Mouse (Mus musculus) fat pad, adult 2 months (tissue): ENCODE results near the gene Scarf1.
"Not testable (repeated sequence)": the region's sequence is repeated elsewhere in the genome, so short reads cannot be mapped to it uniquely, and the experiment has no call there.

ENCODE experiments used
- DNase-seq: peaks from one replicate; pipeline ENCODE4 v3.0.0-alpha.2; 2011; ENCODE audit warnings: low read depth, low spot score; ENCODE audit errors: extremely low read depth

The Scarf1 gene

DNA sequence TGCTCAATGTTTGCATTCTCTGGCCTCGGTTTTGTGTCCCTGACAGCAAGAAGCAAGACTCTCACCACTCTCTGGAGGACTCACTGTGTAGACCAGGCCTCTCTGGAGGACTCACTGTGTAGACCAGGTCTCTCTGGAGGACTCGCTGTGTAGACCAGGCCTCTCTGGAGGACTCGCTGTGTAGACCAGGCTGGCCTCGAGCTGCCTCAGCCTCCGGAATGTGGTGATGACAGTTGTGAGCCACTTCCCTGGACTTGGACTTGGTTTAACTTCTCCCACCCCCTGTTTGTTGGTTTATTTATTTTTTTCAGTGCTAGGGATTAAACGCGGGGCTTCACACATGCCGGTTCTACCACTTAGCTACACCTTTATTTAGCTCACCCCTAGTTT, 23.7 kb downstream of the Scarf1 start:
- DNase-seq, result no peak

DNA sequence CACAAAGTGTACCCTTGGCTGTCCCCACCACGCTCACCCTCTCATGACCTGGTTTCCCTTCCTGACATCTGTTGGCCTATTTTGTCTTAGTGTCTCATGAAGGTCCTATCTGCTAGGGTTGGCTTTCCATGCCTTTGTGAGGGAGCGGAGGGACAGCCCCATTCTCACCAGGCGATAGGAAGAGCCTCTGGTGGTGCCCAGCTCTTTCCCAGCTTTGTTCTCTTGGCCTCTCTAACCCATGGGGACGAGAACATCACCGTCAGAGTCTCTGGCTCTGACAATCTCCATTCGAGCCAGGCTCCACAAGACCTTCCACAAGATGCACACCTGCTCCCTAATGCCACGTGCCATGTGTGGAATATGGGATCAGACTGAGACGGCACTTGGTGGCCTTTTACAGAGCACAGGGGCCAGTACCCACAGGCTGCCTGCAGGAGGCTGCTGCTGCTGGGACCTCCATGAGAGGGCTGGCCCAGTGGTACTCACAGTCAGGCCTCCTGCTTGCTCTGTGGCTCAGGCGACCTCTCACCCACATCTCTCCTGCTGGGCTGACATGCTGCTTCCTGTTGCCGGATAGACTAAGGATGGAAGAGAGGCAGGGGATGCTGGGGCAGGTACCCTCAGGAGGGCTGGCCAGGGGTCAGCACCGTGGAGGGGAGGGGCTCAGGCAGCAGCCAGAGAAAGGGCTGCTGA, 24.3 kb downstream of the Scarf1 start:
- no peak for DNase-seq

DNA sequence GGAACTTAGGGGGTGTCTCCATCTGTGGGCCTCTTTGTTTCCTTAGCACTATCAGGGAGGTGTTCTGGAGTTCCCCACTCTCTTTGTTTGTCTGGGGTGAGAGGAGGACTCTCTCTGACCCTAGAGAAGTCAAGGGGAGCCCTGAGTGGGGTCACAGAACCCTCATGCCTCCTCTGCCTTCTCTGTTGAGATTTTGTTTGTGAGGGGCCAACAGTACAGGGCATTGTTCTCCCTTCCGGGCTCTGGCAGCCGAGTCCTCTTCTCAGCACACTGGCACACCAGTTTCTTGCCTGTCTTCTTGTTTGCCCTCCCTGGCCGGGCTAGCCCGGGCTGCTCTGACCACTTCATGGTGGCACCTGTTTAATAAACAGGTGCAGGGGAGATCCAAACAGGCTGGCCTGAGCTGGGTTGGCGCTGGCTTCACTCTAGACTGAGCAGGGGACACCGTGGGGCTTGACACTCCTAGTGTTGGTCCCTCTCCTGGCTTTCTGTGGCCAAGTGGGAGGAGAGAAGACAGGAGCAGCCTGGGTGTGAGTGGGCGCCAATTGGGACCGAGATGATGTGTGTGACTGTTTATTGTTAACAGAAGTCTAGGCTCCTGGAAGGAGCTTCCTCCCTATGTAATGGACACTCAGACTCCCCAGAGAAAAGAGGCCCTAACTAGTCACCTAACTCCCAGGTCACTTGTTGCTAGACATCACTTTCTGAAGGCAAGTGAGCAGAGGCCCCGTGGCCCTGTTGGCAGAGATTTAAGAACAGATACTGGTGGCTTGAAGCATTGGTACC, 25.0 kb downstream of the Scarf1 start:
- no peak for DNase-seq

DNA sequence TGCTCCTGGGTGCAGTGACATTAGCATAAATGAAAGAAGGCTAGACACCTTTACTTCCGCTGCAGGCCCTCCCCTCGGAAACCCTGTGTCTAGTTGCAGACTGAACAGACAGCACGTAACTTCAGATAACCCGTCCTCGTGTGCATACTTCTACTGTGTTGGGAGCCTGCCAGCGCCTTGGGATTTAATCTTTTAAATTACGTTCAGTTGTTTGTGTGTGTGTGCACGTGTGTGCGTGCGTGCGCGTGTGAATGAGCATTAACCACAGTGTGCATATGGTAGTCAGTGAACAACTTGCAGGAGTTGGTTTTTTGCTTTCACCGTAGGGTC, 25.6 kb downstream of the Scarf1 start:
- DNase-seq, result no peak

DNA sequence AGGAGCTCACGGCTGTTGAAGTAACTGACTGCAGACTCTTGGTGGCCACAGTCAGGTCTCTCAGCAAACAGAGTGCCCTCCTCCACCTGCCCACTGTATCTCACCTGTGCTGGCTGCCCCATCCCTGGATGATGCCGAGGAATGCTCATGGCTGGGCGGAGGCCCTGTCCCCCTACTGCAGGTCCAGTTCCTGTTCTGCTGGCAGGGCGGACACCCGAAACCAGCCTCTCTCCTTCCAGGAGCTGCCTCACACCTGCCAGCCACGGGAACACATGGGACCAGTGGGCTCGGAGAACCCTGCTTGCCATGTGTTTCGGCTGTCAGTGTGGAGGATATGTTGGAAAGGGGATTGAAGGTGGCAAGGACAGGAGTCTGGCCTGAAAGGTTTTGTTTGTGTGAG, 26.9 kb downstream of the Scarf1 start:
- DNase-seq, result no peak

DNA sequence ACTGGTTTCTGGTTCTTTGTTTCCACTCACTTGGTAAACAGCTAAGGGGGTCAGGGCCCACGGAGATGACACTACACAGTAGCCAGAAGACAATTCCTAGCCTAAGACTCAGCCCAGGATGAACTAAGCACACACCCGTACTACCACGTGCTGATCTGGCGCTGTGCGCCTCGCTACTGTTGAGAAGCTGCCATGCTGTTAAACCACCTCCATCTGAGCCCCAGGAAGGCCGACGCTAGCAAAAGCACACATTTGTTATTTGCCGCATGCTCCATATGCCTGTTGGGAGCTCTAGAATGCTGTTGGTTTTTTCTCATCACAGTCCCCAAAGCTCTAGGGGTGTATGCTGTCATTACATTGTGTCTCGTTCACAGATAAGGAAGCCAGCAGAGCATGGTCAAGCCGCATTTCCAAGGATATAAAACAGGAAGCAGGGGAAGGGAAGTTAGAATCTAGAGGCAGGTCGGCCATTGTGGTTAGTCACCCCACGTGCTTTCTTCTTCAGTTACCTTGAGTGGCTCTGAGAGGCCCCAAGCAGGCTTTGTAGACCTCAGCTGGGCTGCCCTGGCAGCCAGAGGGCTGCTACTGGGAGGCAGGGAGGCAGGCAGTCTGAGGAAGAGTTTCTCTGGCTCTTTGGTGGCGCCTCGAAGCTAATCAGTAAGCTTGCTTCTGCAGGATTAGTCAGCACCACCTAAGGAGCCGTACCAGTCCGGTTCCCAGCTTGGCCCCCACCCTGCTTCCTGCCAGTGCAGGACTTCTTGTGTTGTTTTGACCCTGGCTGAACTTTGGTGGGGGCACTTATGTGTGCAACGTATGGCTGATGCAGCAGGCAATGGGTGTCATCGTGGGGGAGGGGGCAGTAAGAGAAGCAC, 27.6 kb downstream of the Scarf1 start:
- no peak for DNase-seq

DNA sequence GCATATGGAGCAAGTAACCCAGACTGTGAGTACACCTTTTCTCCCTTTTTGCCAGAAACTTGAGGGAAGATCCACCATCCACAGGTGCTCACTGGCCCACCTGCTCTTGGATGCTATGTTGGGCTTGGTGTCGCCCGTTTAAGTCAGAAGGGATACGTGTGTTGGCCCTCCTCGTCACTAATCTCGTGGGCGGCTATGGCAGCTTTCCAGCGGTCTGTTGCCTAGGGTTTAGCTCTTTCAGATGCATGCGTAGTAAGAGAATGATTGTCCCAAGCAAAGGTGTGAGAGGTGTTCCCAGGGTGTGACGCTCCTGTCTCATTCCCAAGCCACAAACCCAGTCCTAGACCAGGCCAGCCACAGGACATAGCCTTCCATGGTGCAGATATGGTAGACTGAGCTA, 31.4 kb downstream of the Scarf1 start:
- DNase-seq, result no peak

DNA sequence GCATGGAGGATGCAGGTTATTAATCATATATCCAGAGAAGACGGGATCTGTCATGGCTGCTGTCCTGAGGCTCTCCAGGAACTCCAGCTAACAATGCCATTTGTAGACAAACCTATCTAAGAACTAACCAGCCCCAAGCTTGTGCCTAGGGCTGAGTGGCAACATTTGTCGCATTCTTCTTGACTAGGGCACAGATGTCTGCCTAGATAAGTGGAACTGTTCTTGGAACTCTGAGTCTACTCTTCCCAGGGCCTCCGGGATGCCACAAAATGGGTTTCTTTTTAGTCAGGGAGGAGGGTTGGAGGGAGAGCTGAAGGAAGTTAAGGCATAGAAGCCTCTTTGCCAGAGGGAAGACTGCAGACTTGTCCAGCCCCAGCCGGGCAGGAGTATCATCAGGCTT, 32.7 kb downstream of the Scarf1 start:
- DNase-seq, result no peak

DNA sequence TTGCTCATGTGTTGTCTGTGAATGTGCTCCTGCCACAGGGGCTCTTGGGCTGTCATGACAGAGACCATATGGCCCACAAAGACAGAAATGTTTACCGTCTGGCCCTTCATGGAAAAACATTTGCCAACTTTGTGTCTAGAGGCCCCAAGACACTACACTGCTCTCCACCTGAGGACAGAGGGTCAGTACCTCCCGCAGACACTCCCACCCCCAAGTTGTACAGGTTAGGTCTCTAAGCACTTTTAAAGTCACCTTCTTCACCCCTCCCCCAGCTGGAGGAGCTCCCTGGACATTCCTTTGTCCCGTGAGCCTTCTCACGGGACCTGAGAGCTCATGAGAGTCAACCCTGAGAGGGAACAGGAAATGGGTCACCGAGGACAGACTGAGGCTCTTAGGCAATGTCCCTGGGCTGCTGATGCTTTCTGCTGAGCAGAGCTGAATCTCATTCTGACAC, 36.3 kb downstream of the Scarf1 start:
- DNase-seq, result no peak

DNA sequence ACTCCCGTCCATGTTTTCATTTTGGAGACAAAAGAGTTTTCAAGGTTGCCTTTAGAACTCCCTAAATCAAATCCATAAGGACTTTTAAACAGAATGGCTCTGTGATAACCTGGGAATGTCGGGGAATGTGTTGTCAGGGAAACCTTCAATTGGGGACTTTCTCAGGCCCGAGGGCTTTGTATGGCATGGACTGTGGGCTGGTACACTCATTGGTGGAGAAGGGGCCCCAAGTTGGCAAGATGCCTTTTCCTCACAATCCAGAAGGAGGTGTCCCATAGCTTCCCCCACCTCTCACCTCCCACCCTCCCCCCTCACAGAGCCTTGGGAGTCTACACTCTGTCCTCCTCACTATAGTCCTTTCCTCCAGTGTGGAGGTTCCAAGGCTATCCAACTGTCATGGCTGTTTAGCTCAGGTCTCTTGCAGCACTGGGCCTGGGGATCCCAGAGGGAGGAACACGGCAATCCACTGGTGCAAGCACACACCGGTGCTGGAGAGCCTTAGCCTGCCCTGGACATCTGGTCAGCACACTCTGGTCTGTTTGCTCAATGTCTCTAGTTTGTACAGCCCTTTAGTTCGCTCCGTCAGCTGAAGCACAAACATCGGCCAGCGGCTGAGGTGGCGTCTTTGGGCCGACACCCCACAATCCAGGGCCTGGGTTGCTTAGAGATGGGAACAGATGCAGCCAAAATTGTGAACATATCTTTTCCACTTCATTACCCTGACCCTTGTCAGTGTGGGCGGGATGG, 37.0 kb downstream of the Scarf1 start:
- no peak for DNase-seq

DNA sequence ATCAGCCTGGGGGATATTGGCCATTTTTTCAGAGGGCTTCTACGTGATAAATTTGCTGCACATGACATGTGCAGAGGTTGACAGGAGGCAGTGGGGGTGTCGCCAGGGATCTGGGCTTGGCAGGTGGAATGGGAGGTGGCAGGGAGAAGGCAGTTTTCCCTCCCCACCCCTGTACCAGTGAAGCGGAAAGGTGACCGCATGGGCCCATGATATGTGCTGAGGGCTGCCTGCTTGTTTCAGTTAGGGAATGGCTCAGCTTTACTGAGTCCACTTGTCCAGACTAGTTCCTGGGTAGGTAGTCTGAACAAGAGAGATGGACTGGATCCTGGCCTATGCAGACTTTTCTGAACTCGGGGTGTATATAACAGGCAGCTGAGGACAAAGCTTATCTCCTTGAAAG, 38.0 kb downstream of the Scarf1 start:
- no peak for DNase-seq

DNA sequence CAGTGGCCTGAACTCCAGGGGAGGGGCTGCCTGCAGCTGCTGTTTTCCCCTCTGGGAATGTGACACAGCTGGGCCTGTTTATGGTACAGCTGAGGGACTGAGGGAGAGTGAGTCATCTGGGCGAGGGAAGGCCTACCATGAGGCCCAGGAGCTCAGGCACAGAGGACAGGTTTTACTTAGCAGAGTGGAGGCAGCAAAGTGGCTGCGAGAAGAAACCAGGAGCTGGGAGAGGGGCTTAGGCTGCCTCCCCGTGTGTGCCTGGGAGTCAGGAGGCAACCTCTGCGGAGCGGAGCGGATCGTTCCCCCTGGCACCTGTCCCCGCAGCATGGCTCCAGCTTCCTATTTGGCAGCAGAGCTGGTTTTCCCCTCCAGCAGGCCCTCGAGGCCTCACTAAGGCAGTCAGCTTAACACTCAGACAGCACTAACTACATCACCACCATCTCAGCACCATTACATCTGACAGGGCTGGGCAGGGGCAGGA, 38.7 kb downstream of the Scarf1 start:
- no peak for DNase-seq

DNA sequence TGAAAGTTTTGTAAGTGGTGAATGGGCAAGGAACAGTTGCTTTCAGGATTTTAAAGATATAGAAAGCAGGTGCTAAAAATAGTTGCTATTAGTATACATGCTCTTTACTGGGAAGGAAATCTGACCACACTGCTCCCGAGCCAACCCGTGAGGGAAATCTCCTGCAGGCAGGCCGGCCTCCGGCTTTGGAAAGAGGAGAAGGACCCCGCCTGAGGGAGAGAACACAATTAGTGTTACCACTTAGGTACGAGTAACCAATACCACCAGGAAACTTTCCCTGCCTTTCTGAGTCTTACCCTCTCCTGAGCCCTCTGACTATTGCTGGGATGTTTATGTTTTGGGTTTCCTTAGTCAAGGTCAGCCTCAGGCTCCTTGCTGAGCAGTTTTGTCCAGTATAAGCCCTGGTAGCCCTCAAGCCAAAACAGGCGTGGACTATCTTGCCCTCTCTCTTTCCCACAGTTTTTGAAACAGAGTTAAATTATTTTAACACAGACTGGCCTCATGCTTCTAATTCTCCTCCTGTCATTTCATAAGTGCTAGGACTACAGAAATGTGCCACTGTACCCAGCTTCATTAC, 39.7 kb downstream of the Scarf1 start:
- no peak for DNase-seq

DNA sequence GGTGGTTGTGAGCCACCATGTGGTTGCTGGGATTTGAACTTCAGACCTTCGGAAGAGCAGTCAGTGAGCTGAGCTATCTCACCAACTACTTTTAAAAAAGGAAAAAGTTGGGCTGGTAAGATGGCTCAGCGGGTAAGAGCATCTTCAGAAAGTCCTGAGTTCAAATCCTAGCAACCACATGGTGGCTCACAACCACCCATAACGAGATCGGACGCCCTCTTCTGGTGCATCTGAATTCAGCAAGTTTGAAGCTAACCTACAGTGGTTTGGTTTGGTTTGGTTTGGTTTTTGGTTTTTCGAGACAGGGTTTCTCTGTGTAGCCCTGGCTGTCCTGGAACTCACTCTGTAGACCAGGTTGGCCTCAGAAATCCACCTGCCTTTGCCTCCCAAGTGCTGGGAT, 42.7 kb downstream of the Scarf1 start:
- not testable (repeated sequence) for DNase-seq

DNA sequence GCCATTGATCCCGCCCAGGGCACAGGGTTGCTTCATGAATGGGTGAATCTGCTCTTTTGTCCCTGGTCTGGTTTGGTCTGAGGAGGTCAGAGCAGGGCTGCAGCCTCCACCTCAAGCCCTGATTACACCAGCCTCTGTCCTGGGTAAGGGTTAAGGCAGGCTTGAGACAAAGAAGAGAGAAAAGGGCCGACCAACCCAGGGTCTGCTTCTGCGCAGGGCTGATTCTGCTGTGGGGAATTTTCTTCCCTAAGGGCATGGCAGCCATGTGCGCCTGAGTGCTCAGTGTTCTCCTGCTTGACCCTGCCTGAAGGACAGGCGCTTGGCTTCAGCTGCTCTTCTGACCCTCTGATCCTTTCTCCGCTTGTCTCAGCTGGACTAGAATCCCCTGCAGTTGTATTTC, 43.8 kb downstream of the Scarf1 start:
- DNase-seq, result no peak

DNA sequence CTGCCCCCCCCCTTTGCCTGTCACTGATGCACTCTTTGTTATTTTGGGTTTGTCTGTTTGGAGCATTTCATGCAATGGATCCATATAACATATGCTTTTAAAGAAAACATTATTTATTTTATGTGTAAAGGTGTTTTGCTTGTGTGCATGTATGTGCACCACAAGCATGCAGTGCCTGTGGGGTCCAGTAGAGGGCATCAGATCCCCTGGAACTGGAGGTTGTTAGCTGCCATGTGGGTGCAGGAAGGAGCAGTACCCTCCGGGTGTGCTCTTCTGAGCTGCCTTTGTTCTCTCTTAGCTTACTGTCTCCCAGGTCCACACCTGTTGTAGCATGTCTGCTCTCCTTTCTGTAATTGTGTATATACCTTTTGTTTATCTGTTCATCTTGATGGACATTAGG, 44.8 kb downstream of the Scarf1 start:
- no peak for DNase-seq

DNA sequence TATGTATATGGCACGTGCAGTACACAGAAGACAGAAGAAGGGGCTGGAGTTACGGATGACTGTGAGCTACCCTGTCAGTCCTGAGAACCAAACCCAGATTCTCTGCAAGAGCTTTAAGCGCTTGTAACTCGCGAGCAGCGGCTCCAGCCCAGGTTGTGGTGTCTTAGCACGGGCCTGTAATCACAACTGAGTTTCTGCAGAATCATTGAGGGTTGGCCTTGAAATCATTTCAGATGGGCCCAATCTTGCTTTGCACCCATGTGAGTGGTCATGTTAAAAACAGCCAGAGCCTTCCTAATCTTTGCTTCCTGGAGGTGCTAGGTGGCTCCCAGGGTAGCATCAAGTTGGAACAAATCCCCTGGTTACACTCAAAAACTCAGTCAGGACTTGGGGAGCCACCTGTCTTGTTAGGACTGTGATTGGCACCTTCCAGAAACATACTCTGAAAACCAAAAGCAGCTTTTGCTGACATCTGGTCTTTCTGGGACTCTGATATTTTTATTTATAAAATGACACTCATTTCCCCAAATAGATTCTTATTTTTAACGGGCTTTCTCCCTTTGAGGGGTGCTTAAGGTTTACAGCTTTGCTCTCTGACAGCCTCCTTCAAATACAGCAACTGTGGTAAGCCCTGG, 46.6 kb downstream of the Scarf1 start:
- no peak for DNase-seq

DNA sequence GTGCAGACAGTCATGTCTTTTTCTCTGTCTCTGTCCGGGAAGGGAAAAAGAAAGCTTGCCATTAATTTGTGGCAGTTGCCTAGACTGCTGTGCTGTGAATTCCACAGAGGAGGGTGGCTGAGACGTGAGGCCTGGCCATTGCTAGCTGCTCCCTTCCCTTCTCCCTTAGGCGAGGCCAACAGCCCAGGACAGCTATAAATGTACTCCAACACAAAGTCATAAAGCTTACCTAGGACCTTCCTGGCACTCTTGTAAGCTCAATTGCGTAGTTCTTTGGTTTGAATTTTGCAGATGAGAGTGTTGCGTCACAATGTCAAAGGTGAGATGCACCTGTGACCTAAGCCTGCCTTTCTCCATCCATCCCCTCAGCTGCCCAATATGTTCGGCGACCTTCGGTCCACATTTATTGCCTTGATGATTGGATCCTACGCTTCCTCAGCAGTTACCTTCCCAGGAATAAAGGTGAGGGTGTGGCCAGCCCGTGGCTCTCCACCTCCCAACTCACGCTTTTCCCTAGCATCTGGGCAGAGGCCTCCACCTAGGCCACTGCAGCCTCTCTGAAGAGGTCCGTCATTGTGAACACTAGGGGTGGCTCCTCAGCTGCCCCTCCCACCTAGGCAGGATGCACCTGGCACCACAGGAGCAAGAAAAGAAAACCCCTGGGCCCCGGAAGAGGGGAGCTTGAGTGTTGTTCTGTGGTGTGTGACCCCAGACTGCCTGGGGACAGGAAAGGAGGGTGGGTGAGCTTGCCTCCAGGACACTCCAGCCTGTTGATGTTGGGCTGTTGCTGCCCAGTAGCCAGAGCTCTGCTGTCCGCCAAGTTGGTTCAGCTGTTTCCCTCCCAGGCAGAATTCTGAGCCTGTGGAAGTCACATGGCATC, 47.4 kb downstream of the Scarf1 start:
- no peak for DNase-seq

DNA sequence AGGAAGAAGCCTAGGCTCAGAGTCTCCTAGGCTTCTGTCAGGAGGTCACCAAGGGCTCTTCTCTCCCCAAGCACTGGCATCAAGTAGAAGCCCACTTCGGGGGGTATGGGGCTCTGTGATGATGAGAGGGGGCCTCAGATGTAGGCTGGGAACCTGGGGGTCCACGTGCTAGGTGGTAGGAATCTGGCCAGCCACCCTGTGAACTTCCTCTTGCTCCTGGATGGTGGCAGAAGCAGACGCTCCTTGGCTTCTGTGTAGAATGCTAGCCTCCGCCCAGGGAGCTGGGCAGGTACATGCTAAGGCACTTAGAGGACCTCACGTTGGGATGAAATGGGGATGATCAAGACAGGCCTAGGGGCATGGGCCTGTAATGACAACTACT, 48.1 kb downstream of the Scarf1 start:
- DNase-seq, result no peak
